Mouse (Mus musculus): ENCODE measurements at regions not wholly inside any gene's neighbourhood (a gene's known extent, or its start where the extent isn't known, plus 50 kb on each side); places are given as distances from the start of the nearest gene placed in this dataset.

DNA sequence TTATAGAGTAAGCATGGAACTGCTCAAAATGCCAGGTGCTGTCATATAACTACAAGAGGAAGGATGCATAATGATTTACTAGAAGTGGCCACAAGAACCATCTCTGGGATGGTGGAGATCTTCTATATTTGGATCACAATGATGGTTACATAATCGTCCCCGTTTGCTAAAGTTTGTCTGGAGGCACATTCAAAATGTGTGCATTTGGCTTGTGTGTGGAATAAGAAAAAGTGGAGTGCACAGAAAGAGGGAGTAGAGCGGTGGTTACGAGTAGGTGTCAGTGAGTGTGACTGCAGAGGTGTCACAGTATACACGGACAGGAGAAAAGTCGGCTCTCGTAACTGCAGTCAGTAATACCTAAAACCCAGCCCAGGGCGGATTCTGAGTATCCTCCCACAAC, 238.3 kb upstream of the Cnr1 start:
- peak; percentile 33 to 71 for DNase-seq (ENCODE audit: extremely low spot score in 1 of 2, low spot score in 1 of 2)

DNA sequence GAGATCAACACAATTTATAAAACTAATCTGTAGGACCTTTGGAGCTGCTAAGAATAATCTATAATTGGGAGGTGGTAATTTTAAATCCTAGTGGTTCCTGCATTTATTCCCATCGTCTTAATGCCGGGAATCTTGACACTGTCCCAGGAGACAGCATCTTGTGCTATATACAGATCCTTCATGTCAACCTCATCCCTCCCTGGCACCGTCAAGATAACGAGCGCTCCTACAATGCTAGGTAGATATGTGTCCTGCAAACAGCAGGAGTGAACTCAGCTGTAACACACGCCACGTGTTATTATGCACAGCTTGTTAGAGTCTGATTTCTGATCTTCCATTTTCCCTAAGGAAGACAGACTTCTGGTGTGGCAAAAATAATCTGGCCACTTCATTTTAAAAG, 237.0 kb upstream of the Cnr1 start:
- no peak for DNase-seq (ENCODE audit: extremely low spot score in 1 of 2, low spot score in 1 of 2)

DNA sequence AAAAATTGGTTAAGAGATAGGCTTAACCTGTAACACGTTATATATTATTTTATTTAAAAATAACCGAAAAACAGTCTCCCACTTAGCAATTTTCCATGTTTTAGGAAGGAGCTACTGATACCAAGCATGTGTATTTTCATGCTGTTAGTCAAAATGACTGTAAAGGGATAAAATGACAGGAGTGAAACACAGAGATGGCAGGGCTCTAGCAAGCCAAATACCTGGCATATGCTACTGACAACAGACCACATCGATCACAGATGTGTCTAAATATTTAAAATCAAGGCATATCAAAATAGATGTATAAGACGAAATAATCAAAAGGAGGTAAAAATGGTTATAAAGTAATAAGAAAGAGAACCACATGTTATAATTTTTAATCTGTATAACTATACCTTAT, 231.0 kb upstream of the Cnr1 start:
- no peak for DNase-seq (ENCODE audit: extremely low spot score in 1 of 2, low spot score in 1 of 2)

DNA sequence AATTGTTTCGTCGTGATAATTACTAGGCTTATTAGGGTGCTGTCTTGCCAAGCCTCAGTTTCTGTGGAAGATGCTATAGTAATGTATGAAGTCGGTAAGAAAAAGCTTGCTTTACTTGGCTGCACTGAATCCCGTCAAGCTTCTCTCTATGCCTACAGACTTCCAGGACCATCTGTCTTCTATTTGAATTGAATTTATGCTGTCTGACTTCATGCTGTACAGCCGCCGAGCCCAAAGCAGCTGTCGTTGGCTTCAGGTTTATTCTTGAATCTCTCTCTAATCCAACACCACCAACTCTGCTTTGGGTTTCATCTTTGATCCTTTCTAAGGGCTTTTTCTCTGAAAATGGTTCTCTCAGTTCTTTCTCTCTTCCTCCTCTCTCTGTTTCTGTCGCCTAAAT, 227.4 kb upstream of the Cnr1 start:
- peak; percentile 71 to 80 for DNase-seq (ENCODE audit: extremely low spot score in 1 of 2, low spot score in 1 of 2)

DNA sequence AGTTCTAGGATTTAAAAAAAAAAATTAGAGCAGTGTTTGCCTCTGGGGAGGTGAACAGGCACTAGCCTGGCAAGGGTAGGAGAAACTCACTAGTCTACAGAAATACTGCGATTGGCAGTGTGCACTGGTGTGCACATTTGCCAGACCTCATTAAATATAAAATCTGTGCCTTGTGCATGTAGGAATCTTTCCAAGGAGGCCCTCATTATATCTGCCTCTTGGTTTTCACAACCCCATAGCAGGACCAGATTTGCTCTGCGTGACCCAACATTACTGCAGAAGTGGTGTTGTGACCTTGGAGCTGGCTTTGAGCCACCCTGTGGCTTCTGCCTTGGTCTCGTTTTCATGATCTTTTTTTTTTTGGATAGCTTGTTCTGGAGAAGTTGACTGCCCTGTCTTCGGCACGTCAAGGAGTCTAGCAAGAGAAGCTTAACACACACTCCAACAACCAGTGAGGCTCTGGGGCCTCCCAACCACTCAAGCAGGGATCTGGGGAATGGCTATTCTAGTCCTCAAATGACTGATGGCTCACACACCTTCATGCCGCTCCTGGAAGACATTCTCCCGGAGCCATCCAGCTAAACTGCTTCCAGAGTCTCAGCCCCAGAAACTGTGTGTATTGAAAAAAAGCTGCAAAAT, 222.2 kb upstream of the Cnr1 start:
- no peak for DNase-seq (ENCODE audit: extremely low spot score in 1 of 2, low spot score in 1 of 2)

DNA sequence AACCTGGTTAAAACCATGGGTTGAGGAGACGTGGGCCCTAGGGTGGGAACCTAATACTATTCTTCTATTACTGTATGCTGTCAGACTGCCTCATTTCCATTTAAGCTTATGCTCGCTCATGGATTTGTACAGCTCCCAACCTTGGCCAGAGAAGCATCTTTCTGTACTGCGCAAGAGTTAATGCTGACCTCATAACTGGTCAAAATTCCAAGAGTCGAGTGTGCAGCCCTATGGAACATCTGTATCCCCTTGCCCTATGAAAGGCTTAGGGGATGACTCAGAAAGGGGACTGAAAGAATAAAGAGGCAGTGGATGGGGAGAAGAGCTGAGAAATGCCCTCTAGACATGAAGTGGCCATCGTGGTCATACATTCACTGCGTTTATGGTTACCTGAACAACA, 218.7 kb upstream of the Cnr1 start:
- DNase-seq (ENCODE audit: extremely low spot score in 1 of 2, low spot score in 1 of 2): no peak

DNA sequence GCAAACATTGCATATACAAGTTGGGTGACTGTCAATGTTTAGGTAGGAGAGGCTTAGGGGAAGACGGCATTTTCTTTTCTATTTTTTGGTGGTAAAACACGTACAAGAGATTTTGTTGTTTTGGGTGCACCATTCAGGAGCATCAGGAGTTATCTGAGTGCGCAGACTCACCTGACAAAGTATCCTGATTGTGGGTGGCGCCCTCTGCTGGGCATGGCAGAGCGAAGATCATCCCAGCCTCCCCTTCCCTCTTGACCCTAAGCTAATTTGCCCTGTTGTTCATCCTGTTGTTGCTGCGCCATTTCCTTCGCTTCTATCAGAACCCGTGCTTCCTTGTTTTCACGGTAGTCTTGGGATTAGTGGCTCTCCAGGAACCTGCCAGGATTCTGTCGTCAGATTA, 217.6 kb upstream of the Cnr1 start:
- no peak for DNase-seq (ENCODE audit: extremely low spot score in 1 of 2, low spot score in 1 of 2)

DNA sequence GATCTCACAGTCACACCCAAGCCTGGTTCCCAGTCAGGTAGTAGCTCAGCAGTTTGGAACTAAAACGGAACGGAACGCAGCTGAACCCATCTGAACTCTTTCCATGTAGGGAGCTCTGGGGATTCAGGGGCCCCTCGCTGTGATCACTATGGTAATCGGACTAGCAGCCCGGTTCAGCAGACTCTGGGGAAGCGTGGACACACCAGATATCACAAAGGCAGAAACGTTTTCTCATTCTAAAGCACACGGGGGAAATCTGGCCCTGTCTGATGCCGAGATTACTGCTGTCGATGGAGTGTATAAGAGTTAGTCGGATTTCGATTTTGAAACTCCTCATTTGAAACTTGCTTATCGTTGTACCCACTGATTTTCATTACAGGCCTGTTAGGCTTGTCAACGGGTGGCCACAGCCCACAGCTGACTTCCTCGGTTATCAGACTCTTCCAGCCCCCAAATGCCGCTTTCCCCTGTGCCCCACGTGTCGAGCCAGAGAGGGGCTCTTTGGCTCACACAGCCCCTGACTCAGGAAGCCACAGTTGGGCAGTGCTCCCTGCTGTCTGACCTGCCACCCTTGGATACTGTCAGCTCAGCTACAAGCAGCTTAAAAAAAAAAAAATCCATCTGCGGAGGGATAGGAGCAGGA, 207.8 kb upstream of the Cnr1 start:
- no peak for DNase-seq (ENCODE audit: extremely low spot score in 1 of 2, low spot score in 1 of 2)

DNA sequence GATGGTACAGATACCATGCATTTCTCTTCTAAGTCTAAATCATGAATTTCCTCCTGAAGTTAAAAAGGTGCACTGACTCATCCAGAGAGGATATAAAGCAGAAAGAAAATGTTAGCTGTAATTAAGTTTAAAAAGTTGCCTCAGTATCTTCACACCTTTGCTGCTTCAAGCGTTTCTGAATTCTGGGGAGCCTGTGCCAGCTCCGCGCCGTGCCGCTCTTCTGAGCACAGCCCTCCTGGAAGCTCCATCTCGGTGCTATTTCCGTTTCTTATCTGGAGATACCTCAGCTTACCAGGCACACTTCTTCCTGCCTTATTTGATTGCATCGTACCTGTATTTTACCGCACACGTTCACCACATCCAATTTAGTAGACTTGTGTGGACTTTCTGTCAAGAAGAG, 203.4 kb upstream of the Cnr1 start:
- peak in 1 of 2 experiments; percentile 45 for DNase-seq (ENCODE audit: extremely low spot score in 1 of 2, low spot score in 1 of 2)

DNA sequence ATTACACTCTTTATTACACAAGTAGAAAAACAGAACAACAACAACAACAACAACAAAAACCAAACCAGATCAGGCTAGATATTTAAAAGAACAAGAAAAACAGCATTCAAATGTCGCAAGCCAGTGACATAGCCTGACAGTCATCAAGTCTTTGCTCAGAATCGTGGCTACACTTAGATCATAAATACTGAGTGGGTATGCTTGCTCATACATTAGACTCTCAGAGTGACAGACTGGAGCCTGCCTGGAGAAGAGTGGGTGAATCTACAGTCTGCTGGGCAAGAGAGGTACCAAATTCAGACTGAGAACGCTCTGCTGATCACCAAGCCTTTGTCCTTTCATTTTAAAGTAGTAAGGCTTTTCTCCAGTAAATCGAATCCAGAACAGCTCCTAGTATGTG, 202.4 kb upstream of the Cnr1 start:
- no peak for DNase-seq (ENCODE audit: extremely low spot score in 1 of 2, low spot score in 1 of 2)

DNA sequence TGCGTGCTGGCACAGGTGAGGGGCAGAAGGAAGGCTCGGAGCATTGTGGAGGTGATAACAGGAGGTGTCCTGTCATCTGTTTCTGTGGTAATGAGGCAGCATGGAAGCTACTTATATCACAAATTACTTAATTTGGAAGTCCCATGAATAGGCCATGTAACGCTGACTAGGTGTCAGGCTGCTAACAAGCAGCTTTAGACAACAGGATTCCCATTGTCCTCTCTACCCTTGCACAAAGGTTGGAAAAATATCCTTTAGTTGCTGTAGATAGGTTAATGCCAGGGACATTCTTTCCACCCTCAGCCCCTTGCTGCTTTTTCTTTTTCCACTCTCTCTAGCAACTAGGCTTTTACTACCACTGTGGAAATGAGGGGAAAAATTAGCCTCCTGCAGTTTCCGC, 192.6 kb upstream of the Cnr1 start:
- DNase-seq (ENCODE audit: extremely low spot score in 1 of 2, low spot score in 1 of 2): no peak

DNA sequence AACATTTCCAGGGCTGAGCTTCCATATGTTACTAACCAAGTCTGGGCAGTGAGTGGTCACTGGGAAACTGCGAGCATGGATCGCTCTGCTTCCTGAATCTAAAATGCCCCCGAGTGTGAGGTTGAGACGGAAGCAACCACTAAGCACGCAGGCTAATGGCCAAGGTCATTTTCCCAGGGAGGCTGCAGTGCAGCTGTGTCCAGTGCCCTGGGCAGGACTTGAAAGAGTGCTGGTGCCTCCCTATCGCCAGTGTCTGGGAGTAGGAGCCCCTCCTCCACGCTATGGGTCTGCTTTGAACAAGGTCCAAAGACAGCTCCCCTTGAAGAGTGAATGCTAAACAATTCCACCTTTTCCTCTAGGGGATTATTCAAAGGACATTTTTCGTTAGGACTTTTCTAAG, 189.5 kb upstream of the Cnr1 start:
- no peak for DNase-seq (ENCODE audit: extremely low spot score in 1 of 2, low spot score in 1 of 2)

DNA sequence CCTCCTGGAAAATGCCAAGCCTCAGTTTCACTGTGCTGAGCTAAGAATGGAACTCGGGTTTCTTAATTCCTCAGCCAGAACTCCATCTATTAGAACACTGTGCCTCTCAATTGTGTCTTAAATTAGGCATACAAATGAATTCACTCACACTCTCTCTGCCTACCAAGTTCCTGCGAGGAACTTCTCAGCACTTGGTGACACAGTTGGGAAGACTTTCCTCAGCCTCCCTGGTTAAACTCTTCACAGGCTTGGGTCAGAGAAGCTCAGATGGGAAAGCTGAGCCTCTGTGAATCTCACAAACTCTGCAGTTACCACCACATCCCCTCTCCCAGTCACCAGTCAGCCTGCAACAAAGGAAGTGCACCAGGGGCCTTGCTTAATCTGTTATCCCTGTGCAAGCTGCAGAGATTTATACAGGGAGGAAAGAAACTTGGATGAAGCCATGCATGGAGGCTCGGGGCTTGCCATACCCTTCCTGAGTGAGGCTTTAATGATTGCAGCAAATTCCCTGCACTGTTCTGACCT, 188.9 kb upstream of the Cnr1 start:
- peak; percentile 41 to 61 for DNase-seq (ENCODE audit: extremely low spot score in 1 of 2, low spot score in 1 of 2)

DNA sequence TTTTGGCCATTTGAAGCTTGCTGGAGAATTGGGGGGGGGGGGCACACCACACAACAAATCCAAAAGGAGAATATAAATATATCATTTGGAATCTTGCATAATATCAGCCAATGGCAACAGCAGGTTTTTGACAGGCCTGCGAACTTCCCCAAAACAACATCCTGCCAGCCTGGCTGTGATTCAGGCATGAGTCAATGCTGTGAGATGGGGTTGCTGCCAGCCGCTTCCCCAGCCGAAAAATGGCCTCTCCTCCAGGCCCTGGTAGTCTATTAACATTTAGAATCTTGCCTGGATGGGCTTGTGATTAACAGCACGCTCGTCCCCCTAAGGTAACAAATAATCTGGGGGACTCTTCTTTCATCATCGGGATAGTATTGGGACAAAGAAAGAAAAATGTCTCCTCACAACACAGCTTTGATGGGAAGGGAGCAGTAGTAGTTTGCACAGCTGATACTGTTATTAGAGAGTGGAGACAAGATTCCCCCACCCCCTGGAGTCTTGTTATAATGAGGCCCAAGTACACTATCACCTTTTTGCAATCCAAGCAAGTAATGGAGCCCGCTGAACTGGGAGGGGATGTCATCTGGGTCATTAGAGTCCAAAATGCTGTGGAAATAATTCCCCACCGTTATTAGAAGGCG, 188.2 kb upstream of the Cnr1 start:
- peak; percentile 65 to 90 for DNase-seq (ENCODE audit: extremely low spot score in 1 of 2, low spot score in 1 of 2)

DNA sequence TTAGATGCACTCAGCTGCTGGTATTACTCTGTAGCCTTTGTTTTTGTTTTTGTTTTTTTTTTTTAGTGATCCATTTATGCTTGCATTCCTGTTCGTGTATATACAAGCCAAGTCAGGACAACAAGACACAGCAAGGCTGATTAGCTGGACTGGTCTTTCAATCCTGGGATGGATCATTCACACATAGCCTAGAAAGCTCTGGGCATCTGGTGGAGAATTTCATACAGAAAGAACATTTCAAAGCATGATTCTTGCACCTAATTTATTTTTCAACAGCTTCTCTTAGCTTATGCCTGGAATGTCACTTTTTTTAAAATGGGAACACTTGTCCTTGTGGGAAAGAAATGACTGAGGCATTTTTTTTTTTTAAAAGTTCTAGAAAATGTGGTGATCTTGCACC, 187.1 kb upstream of the Cnr1 start:
- no peak for DNase-seq (ENCODE audit: extremely low spot score in 1 of 2, low spot score in 1 of 2)

DNA sequence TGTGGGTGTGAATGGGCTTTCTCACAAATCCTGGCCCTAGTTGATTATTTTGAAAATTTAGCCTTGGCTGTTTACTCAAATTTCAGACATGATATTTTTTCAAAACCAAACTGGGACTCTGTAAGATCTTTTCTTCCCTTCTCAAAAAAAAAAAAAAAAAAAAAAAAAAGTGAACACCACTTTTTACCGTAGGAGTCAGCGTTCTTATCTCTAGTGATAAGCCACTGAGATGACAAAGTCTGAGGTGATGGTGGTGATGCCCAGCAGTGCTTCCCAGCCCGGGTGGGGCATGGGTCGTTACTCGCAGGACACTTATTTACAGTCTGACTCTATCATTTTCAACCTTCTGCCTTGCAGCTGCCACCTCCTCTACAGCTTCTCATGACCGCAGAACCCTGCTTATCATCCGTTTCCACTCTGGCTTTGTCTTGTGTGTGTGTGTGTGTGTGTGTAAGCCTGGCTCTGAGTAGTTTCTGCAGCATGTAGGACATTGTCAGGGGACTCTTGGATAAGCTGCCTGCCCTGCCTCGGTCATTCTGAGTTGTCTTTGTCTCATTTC, 186.5 kb upstream of the Cnr1 start:
- DNase-seq (ENCODE audit: extremely low spot score in 1 of 2, low spot score in 1 of 2): no peak

DNA sequence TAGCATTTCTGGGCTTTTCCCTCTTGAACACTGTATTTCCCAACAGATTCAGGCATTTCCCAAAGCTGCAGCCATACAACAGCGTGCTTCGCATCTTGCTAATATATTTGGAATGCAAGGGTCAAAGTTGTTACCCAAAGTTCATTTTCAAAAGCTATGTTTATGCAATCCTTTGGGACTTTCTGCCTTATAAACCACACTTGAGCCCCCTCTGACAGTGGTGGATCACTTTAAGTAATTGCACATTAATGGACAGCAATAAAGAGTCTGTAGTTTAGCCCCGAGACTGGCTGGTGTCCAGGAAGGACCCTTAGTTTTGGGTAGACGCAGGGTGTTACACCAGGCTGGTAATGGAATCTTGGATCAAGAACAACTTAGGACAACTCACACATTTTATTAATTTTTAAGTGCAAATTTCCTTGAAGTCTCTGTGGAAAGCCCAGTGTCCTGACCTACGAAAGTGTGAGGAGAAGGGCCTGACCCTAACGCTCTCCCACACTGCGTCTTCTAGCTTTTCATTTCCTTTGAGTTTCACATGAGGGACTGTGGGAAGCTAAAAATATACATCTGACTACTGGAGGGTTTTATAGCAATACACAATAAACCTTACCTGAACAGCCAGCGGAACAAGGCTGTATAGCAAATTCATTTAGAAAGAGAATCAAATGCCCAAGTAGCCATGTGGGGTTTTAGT, 185.0 kb upstream of the Cnr1 start:
- no peak for DNase-seq (ENCODE audit: extremely low spot score in 1 of 2, low spot score in 1 of 2)

DNA sequence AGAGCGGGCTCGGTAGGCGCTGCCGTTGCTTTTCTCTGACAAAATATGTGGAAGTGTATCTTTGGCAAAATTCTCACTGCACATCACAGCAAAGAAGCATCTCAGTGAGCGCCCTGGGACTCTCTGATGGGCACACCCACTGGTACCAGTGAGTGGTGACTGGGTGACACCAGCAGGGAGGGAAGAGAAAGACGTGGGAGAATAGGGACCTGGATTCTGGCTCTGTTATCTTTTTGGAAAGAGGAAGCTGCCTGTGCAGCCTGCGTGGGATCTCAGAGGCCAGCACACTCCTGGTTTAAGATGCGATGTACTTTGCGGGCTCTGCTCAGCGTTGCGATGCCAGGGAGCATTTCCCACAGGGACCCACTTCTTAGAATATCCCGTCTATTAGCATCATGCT, 183.4 kb upstream of the Cnr1 start:
- DNase-seq (ENCODE audit: extremely low spot score in 1 of 2, low spot score in 1 of 2): peak in 1 of 2 experiments; percentile 38

DNA sequence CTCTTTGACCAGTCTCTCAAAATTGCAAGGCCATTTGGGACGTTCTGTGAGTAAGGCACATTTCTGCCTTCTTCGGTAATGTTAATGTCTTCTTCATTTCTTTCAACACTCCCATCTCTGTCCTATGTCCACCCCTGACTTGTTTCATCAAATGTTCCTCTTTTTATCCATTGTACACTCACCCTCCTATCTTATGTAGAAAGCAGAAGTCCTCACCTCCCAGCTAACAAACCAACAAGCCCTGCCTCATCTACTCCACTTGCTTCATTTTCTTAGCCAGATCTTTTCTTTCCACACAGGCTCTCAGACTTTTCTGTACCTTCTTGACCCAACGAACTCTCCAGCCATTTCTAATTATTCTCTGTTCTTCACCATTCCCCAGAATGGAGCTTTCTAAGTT, 179.2 kb upstream of the Cnr1 start:
- no peak for DNase-seq (ENCODE audit: extremely low spot score in 1 of 2, low spot score in 1 of 2)

DNA sequence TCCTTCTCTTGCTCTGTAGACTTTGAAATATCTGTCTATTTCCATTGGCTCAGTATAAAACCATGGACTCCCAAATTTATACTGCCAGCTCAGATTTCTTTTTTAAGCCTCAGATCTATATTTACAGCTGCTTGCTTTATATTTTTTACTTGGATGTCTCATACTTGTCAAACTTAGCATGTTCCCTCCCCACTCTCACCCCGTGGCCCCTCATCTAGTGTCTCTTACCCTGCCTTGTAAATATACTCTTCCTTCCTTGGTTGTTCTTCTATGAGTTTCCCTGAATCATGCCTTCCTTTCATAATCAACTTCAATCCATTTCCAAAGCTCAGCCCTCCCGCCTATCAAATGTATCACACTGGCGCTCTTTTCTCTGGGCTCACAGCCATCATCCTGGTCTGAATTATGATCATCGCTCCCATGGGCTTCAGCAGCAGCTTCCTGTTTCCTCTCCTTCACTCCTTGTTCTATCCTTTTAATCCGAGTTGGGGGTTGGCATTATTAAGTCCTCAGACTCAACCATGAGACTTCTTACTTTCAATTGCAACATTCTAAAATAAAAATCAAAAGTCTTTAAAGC, 177.0 kb upstream of the Cnr1 start:
- peak in 1 of 2 experiments; percentile 15 for DNase-seq (ENCODE audit: extremely low spot score in 1 of 2, low spot score in 1 of 2)

DNA sequence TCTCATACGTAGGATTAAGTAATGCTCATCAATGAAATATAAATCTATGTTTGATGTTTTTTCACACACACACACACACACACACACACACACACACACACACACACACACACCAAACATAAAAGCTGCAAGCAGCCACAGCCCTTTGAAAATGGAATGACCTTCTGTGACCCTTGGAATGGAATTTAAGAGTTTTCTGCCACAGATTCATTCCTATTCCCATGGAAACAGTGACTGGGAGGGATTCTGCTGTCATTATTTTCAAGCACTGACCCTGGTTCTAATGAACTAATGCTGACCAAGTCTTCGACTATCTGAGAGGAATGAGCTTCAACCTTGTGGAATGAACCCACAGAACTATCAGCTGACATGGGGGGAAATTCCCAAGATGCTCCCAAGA, 156.7 kb upstream of the Cnr1 start:
- DNase-seq (ENCODE audit: extremely low spot score in 1 of 2, low spot score in 1 of 2): no peak

Measured in frontal cortex, adult 2 months (tissue).